Comparison of ENCODE assay signal across 20 mouse cellular contexts in the genomic region with DNA sequence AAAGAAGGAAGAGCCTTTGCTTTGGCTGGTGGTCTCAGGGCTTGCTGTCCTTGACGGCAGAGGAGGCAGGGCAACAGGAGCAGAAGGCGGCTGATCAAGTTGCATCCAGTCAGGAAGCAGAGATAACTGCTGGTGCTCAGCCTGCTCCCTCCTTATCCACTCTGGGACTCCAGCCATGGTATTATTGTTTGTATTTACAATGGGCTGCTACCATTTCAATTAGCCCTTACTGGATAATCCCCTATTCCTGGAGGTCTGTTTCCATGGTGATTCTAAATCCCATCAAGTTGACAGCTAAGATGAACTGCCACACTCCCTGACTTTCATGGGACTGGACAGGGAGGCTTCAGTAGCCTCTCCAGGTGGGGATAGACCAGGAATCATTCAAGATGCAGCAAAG.
"Had no signal": no experiment of that assay in that cellular context is flagged by ENCODE, and none has a peak within 500 bp of the region (broad histone marks: within the 10 kb centered on the region; RNA-seq: fewer than 3 reads in every experiment).

No protein-coding gene starts in this region.

- H3K9ac ChIP-seq: kidney, embryonic 15.5 days; limb, embryonic 13.5 days; liver, embryonic 12.5 days; liver, embryonic 15.5 days; lung, embryonic 15.5 days; neural tube, embryonic 12.5 days; neural tube, embryonic 15.5 days; stomach, embryonic 15.5 days had no signal

- DNase-seq: kidney, adult 8-10 months; kidney, postnatal 10 days; kidney, postnatal 4 days; liver; lung, adult 18-20 months; lung, postnatal 10 days; lung, postnatal 36 days; right cerebral cortex, postnatal 25 days; spleen, adult 18-20 months; thymus, postnatal 25 days had no signal

- H3K4me2 ChIP-seq: kidney, embryonic 15.5 days; limb, embryonic 13.5 days; liver, embryonic 12.5 days; liver, embryonic 15.5 days; lung, embryonic 15.5 days; neural tube, embryonic 12.5 days; neural tube, embryonic 15.5 days; stomach, embryonic 15.5 days had no signal

- H3K27ac ChIP-seq: kidney, embryonic 15.5 days; limb, embryonic 10.5 days; limb, embryonic 13.5 days; liver, embryonic 12.5 days; liver, embryonic 15.5 days; lung, embryonic 15.5 days; neural tube, embryonic 12.5 days; neural tube, embryonic 15.5 days; stomach, embryonic 15.5 days had no signal

- ATAC-seq: intestine, postnatal 0 days; liver, embryonic 12.5 days had no signal

- H3K4me1 ChIP-seq: kidney, embryonic 15.5 days; limb, embryonic 10.5 days; limb, embryonic 13.5 days; liver, embryonic 12.5 days; liver, embryonic 15.5 days; lung, embryonic 15.5 days; neural tube, embryonic 12.5 days; neural tube, embryonic 15.5 days; stomach, embryonic 15.5 days had no signal

- H3K27me3 ChIP-seq: kidney, embryonic 15.5 days; limb, embryonic 13.5 days; liver, embryonic 15.5 days; lung, embryonic 15.5 days; neural tube, embryonic 12.5 days; neural tube, embryonic 15.5 days; stomach, embryonic 15.5 days had no signal

- H3K4me3 ChIP-seq: kidney, embryonic 15.5 days; limb, embryonic 10.5 days; limb, embryonic 13.5 days; liver, embryonic 12.5 days; liver, embryonic 15.5 days; lung, embryonic 15.5 days; neural tube, embryonic 12.5 days; neural tube, embryonic 15.5 days; stomach, embryonic 15.5 days had no signal

- H3K36me3 ChIP-seq: liver, embryonic 12.5 days; liver, embryonic 15.5 days; lung, embryonic 15.5 days had no signal

- H3K9me3 ChIP-seq: kidney, embryonic 15.5 days; limb, embryonic 10.5 days; limb, embryonic 13.5 days; liver, embryonic 12.5 days; liver, embryonic 15.5 days; lung, embryonic 15.5 days; neural tube, embryonic 12.5 days; neural tube, embryonic 15.5 days; stomach, embryonic 15.5 days had no signal
